Mouse (Mus musculus) fat pad, adult 2 months (tissue): ENCODE data around the gene Best3.

ENCODE experiments used
- DNase-seq: peaks from one replicate; pipeline ENCODE4 v3.0.0-alpha.2; 2011; ENCODE audit warnings: low read depth, low spot score; ENCODE audit errors: extremely low read depth

Gene Best3

DNA sequence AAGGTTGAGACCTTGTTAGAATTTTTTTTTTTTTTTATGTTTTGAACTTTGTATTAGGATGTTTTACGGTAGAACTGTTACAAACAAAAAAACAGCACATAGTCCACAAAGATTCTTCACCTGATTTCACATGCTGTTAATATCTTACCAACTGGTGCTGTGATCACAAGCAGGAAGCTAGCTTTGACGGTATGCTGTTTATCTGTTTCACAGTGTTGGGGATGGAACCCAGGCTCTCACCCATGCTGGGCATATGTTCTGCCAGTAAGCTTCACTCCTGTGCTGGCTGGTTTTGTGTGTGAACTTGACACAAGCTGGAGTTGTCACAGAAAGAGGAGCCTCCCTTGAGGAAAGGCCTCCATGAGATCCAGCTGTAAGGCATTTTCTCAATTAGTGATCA lies 8.3 kb upstream of the Best3 start:
- DNase-seq, result no peak

DNA sequence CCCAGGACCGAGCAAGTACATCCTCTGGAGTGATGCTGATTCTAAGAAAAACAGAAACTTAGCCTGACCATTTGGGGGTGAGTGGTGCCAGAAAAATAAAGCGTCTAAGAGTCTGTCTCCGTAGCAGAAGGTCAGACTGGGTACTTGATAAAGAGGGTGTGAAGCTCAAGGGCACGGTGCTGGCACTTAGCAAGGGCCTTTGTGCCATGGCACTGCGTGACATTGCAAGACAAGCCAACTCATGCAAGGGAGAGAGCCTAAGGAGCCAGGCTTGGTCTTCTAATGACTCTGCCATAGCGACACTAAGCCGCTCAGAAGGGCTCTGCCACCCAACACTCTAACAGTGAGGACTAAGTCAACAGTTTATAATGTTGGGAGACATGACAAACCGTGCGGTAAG lies 7.3 kb upstream of the Best3 start:
- DNase-seq, result no peak

DNA sequence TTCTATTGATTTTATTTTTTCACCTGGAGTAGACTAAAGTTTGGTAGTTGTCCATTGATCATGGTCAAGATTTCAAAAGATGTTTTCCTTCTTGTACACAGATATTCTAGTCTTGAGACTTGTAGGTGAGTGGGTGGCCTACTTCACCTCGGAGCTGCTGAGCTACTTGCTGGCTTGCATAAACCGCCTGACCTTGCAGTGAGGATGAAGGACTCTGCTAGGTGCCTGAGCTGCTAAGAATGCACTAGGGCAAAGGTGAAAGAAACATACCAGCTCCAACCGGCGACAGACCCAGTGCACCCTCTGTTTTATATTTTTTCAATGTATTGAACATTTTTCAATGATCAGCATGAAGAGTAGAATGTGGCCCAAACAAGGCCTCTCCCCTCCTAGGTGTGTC lies 5.8 kb upstream of the Best3 start:
- no peak for DNase-seq

DNA sequence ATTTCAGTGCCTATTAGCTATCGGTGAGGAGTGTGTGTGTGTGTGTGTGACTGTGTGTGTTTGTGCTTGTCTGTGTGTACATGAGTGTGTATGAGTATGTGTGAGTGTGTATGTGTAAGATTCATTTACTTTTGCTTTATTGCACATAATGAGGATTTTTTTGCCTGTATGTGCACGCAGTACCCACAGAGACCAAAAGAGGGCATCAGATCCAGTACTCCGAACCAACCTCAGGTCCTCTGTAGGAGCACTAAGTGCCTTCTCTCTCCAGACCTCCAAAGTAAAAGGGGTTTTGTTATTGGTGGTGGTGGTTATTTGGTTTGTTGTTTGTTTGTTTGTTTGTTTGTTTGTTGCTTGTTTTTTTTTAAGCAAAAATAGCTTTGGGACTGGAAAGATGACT lies 5.2 kb upstream of the Best3 start:
- no peak for DNase-seq

DNA sequence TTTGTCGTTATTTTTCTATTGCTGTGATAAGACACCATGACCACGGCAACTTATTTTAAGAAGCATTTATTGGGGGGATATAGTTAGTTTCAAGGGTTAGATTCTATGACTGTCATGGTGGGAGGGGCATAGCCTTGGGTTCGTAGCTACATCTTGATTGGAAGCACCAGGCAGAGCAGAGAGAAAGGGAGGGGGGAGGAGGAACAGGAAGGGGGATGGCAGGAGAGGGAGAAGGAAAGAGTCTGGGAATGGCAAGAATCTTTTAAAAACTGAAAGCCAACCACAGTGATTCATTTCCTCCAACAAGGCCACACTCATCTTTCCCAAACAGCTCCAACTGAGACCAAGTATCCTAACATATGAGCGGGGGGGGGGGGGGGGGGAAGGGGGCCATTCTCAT lies 3.6 kb upstream of the Best3 start:
- no peak for DNase-seq

DNA sequence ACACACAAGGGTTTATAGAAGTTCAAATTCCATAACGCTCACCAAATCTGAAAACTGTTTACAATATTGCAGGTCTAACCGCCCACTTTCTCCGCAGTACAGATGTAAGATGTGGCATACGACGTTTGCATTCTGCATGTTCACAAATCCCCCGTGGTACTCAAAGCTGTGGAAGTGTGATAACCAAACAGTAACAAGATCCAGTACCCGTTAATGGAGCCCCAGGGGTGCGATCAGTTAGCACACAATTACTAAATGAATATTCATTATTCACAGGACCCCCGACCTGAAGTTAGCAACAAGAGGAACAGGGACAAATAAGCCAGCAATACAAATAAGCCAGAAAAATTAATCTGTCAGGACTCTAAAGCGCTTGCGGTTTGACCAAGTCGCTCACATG lies 1.3 kb upstream of the Best3 start:
- DNase-seq, result no peak

DNA sequence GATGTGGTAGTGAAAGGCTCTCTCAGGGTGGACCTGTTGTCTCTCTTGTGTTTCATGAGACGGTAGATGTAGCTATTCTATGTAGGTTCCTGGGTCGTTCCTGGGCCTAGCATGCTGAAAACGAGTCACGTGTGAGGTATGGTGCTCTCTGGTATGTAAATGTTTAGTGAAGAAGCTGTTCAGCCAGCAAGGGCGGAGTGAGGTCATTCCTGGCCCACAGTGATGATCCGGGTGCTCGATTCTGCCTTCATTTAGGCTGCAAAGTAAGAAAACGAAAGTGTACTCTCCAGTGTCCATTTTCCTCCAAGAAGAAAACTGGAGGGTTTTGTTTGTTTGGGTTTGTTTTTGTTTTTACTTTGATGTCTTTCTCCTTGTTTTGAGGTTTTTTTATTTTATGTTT lies 7.9 kb downstream of the Best3 start:
- no peak for DNase-seq

DNA sequence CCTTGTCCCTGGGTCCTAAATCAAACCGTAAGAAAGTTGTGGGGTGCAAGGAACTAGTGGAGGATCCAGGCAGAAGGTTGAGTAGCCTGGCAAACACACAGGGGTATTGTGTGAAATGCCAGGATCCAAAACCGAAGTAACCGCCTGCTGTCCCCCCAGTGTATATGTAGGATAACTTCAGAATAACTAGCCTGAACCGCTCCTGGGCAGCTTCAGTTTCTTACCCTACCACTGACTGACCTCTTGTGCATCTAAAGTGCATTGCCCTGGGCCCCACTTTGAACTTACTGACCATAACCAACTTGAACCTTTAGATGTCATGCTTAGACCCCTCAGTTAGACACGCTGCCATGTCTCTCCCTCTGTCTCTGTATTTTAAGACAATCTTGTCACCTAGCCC lies 9.0 kb downstream of the Best3 start:
- DNase-seq, result no peak

DNA sequence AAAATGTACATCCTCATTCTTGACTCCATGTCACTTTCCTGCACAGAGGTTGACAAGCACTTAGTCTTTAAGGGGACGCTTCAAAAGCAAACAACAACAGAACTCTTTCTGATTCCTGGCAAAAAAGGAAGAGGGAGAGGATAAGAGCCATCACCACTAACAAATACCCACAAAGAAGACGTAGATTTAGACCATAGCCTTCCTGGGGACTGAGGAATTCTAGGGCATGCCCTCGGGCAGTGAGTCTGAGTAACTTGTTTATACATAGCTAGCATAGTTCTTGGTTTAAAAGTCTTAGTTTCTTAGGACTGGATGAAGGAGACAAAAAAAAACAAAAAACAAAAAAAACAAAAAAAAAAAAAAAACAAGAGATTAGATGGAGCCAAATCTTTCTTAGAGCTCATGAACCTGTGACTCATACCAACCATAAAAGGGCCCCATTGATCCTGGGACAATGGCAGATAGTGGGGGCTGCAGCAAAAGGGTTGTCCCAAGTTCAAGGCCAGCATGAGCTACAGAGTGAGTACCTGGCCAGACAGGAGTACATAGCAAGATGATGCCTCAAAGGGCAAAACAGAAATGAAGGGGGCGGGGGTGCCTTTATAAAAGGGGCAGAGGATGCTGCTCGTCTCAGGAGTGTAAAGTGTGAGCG lies 9.6 kb downstream of the Best3 start:
- no peak for DNase-seq

DNA sequence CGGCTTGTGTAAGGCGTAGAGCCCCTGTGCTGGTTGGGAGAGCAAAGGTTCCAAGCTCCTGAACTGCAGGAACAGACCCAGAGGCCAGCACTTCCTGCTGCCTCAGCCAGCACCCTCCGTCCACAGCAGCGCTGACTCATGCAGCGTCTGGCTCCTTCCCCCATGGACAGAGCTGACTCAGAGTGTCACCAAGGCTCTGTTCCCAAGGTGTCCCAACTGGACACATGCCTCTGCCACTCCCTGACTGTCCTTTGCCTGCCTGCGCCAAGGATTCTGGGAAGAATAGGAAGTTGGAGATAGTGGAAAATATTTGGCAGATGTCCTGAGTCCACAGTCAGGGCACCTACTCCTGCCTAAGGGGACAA lies 10.1 kb downstream of the Best3 start:
- DNase-seq, result no peak

DNA sequence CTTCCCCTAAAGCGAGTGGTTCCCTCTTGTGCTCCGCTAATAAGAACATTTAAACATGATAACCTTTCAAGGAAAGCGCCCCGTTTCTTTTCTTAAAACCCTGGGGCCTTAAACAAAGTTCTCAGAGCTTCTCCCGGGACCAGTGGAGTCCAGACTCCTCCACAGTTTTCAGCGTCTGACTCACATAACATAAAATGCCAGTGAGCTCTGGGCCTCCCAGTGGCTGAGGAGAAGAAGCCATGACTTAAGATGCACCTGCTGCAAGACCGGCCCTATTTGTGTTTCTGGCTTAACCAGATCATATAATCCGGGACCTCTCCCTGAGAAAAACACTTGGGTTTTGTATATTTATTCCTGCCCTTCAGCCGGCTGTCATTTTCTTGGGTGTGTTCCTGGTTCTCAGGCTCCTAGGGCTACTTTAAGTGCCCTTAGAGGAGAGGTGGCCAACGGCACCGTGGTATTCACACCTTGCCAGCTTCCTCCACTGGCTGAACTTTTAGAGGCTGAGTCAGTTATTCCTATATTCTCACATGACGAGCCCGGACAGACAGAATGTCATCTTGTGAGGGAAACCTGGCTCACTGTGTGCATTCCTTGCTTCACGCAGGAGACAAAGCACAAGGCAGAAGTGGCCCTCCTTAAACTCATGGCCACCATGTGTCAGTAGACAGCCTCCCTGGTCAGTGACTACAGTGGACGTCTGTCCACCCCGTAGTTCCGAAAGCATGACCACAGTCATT lies 12.8 kb downstream of the Best3 start:
- DNase-seq, result no peak

DNA sequence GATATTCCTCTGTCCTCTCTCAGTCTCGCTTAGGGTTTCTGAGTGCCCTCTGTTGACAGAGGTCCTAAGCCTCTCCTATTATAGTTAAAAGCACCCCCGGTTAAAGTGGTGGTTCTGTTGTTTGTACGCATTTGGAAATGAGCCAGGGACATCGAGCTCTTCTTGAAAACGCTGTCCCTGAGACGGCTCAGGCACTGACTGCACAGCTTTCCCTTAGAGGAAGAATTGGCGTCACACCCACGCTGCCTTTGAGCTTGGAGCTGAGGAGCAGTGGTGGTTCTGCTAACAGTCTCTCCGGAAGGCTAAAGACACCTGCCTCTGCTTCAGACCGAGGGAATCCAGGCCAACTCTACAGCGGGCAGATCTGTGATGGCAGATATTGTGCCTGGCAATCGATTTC lies 14.9 kb downstream of the Best3 start:
- no peak for DNase-seq

DNA sequence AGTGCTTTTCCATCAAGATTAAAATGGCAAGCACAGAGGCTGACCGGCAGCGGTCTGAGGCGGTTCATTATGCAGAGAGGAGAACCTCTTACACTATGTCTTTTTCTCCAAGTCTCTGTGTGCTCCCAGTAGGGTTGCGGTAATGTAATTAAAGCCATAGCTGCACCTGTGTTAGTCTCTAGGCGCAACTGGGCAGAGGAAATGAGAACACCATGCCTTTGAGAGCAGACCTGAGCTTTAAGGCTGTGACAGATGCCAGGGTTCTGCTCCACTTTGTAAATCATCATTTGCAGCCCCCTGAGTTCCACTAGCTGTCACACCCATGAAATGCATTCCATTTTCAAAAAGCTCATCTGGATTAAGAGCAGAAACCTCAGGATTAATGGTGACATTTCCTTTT lies 18.6 kb downstream of the Best3 start:
- no peak for DNase-seq

DNA sequence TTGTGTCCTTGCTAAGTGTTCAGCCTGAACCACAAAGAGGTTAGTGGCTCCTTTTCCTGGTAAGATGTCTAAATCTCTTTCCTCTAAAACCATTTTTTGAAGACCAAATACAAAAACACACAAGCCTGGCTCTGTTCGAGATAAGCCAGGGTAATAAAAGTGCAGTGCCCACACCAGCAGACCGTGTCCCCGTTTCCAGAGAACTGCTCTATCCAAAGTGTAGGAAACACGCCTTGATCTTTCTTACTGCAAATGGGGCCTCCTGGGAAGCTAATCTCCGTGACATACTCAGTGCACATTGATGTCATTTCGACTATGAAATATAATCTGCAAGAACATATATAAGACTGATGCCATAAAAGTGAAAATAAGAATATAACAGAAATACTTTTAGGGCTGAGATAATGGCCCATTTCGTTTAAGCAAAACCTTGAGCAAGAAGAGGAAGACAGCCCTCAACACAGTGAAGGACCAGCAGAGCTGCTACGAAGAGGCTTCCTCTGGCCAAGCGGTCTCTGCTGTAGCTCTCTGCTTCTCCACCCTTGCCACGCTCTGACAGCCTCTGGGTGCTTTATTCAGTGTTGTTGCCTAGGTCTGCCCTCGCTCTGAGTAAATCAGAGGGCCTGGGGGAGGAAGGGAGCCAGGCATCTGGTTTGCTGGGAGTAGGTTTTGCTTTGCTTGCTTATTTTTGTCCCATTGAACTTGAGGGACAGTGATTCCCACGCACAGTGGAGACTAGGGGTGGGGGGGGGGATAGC lies 19.8 kb downstream of the Best3 start:
- DNase-seq, result no peak

DNA sequence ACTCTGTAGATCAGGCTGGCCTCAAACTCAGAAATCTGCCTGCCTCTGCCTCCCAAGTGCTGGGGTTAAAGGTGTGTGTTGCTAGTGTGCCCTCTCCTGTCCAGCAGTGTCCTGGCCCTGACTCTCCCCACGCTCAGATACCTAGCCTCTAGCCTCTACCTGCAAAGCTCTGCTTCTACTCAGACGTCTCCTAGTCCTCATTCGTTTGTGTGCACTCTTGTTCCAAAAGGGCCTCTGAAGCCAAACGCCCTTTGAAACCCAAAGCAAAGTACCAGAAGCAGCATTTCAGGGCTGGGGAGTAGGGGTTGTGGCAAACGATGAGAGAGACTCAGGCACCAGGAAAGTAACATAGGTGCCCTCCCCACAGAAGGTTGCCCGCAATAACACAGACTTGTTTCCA lies 23.6 kb downstream of the Best3 start:
- no peak for DNase-seq

DNA sequence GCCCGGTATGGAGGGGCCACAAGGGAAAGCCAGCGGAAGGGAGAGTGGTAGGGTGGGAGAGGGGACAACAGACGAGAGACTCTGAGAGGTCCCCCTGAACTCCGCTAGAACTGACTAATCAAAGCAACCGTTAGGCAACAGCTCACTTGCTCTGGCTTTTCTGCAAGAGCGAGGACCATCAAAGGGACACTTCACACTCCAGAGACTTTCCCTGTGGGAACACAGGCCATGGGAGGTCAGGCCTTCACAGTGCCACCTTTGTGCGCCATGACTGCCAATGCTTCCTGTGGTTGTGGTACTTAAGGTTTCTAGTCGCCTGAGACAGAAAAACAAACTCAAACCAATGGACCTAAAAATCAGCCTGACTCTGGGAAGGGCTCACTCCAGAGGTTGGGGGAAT lies 24.9 kb downstream of the Best3 start:
- no peak for DNase-seq

DNA sequence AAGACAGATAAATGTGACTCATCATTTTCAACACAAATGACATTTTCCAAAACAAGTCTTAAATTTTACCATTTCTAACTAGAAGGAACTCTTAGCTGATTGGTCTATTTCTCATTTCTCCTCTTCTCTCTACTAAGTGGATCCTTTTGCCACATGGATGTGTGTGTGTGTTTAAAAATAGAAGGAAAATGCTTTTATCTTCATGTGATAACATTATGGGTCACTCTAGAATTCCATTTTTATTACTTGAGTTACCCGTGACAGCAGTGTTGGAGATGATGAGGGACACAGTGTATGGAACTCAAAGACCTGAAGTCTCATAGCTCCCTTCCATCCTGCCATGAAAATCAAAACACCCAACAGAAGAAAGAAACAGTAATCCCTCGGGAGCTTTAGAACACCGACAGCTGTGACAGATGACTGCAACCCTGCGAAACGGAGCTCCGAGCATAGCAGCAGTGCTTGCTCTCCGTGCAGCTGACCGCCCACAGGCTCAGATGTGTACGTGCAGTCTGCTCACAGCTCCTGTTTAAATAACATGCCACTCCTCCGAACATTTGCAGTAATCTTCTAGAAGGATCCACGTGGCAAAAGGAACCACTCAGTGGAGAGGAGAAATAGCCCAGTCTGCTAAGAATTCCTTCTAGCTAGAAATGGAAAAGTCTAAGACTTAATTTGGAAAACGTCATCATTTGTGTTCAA lies 27.7 kb downstream of the Best3 start:
- no peak for DNase-seq

DNA sequence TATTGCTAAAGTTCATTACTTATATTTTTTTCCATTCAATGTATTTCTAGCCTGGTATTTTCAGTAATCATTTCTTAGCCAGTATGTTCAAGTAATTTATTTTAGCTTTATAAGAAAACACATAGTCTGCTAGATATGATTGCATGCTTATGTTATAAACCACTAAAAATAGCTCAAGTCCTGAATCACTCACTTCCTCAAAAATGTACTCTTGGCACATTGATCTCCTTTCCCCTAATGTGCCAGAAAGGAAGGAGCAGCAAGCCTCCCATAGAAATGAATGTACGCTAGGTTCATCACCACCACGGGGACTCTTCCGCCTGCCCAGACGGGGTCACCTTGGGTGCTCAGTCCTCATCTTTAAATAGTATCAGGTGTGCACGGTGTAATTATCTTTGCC lies 28.5 kb downstream of the Best3 start:
- DNase-seq, result no peak

DNA sequence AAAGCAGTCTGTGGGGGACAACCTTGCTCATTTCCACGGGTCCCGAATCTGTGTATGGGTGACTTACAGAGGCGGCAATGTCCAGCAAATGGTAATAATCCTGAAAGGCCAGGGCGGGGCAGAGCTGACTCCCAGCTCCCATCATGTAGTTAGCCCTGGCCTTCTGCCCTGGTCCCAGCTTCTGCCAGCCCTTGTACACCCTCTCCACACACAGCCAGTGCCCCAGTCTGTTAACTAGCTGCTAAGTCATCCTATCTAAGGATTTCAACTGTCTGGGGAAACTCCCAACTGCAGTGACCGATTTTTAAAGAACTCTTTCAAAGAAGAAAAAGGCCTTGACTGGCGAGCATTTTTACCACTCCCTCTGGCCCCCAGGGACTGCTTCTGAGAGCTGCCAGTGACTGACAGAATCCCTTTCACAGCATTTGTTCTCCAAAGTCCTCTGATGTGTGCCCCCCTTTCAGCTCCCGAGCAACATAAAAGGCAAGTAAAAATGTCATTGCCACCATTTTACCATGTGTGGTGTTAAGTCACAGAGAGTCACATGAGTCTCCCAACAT lies 32.2 kb downstream of the Best3 start:
- no peak for DNase-seq

DNA sequence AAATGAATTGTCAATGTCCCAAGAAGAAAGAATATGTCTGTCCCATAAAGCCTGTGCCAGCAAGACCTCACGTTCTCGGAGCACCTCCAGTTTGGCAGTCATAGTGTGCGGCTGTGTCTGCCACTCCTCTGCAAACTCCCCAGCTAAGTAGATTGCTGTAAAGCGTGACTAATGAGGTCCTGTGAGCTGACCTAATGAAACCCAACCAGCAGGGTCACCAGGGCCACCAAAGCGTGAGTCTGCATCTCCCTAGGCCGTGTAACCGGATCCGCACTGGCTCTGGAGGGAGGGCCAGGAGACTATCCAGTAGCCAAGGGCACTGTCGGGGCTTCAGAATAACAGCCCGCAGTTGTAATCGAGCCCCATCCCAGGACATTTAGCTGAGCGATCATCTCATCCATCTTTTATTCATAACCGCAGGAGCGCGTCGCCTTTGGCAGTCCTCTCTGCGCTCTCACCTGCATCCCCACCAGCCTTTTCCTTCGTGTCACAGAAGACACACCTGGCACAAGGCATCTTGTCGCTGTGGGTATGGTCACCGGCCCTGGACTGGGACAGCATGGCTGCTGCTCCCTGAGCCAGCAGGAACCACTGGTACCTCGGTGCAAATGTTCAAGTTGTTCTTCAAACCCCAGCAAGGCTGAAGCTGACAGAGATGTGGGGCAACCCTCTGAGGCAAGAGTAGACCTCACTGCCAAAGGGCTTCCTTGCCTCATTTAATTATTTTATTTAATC lies 35.1 kb downstream of the Best3 start:
- no peak for DNase-seq

DNA sequence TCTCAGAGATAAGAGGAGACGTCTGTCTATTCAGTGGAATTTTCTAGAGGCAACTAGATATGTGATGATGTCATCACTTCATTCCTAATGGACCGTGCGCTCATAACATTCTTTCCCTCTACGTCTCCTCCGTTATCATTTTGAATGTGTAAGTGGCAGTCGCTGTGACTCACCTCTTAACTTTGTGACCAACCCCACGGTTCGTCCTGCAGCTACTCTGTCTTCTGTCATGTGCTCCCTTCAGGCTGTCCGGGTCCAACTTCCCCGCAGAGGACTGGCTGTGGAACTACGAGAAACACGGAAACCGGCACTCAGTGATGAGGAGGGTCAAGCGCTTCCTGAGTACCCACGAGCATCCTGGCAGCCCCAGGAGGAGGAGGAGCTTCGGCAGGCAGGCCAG lies 37.6 kb downstream of the Best3 start:
- no peak for DNase-seq
